Mouse (Mus musculus) myocyte (in vitro differentiated cells): ENCODE data around the gene Syn1. TPM values are rescaled to one million over a fixed set of nuclear protein-coding genes. Genes with fewer than 3 reads are reported as not detected.

Source experiments
- H3K27me3 ChIP-seq: one replicate; pipeline ENCODE4 v1.6.1; 2011; ENCODE audit not compliant: control insufficient read depth, insufficient read depth, insufficient read length
- H3K36me3 ChIP-seq: one replicate; pipeline ENCODE4 v1.6.1; 2011; ENCODE audit not compliant: control insufficient read depth, insufficient read depth
- H3K4me2 ChIP-seq: one replicate; pipeline ENCODE4 v1.6.1; 2011; ENCODE audit warnings: low read depth, control low read depth
- H3K4me3 ChIP-seq: one replicate; pipeline ENCODE4 v1.5.1; 2011; ENCODE audit warnings: mild to moderate bottlenecking, control low read depth, moderate library complexity
- H3K79me2 ChIP-seq: one replicate; pipeline ENCODE4 v1.6.1; 2011; ENCODE audit not compliant: control insufficient read depth, insufficient read depth
- H3ac ChIP-seq: one replicate; pipeline ENCODE4 v1.6.1; 2011; ENCODE audit not compliant: control insufficient read depth, insufficient read length
- CEBPB ChIP-seq: IDR thresholded peaks from 2 replicates; pipeline ENCODE4 v1.6.1; 2011; ENCODE audit warnings: mild to moderate bottlenecking, moderate library complexity; ENCODE audit not compliant: poor library complexity, insufficient read depth, severe bottlenecking
- E2F4 ChIP-seq: IDR thresholded peaks from one replicate; pipeline ENCODE4 v1.6.1; 2011; ENCODE audit warnings: mild to moderate bottlenecking, control low read depth, moderate library complexity; ENCODE audit not compliant: insufficient read depth
- MAX ChIP-seq: IDR thresholded peaks from one replicate; pipeline ENCODE4 v1.6.1; 2011; ENCODE audit warnings: low read depth, mild to moderate bottlenecking, control low read depth
- MYOD1 ChIP-seq, 3 experiments: IDR thresholded peaks; one replicate each; pipeline ENCODE4 v1.6.1; 2011; ENCODE audit warnings: control low read depth in 2 of 3, low read depth in 2 of 3, mild to moderate bottlenecking in 2 of 3, moderate library complexity in 1 of 3; ENCODE audit not compliant: insufficient read length in 2 of 3, control insufficient read depth in 1 of 3
- MYOG ChIP-seq, 3 experiments: IDR thresholded peaks; one replicate each; pipeline ENCODE4 v1.6.1; 2011; ENCODE audit warnings: control low read depth in 2 of 3, low read depth in 2 of 3, mild to moderate bottlenecking in 2 of 3; ENCODE audit not compliant: insufficient read length in 2 of 3, control insufficient read depth in 1 of 3, insufficient read depth in 1 of 3
- POLR2A ChIP-seq: IDR thresholded peaks from one replicate; pipeline ENCODE4 v1.6.1; 2011; ENCODE audit warnings: low read depth, mild to moderate bottlenecking, control low read depth, moderate library complexity; ENCODE audit not compliant: insufficient read length
- POLR2AphosphoS2 ChIP-seq: IDR thresholded peaks from one replicate; pipeline ENCODE4 v1.6.1; 2011; ENCODE audit warnings: low read depth, control low read depth; ENCODE audit not compliant: insufficient read length
- REST ChIP-seq: IDR thresholded peaks from one replicate; pipeline ENCODE4 v1.6.1; 2011; ENCODE audit warnings: mild to moderate bottlenecking, control low read depth, moderate library complexity; ENCODE audit not compliant: insufficient read depth, insufficient read length
- SRF ChIP-seq: IDR thresholded peaks from one replicate; pipeline ENCODE4 v1.6.1; 2011; ENCODE audit warnings: low read depth; ENCODE audit not compliant: control insufficient read depth, insufficient read length
- TCF12 ChIP-seq: IDR thresholded peaks from one replicate; pipeline ENCODE4 v1.6.1; 2011; ENCODE audit warnings: mild to moderate bottlenecking, control low read depth; ENCODE audit not compliant: poor library complexity, insufficient read depth, severe bottlenecking
- TCF3 ChIP-seq: IDR thresholded peaks from one replicate; pipeline ENCODE4 v1.6.1; 2011; ENCODE audit warnings: low read depth, control low read depth; ENCODE audit not compliant: insufficient read length
- USF1 ChIP-seq: IDR thresholded peaks from one replicate; pipeline ENCODE4 v1.6.1; 2011; ENCODE audit warnings: low read depth, mild to moderate bottlenecking, control low read depth, moderate library complexity
- polyA plus RNA-seq: library from polyadenylated mRNA; unstranded; fragments of >200 nt; fragmentation: generic; extraction: Trizol; gene quantifications from one replicate; pipeline ENCODE4 v1.2.1, GENCODE M21; 2012; ENCODE audit warnings: missing spikeins

Gene Syn1
- polyA plus RNA-seq, 1 experiment: 8.1 TPM

GRCm38 (mm10) chrX:20921366-20921765 lies 562 bp upstream of the Syn1 start:
- Histone ChIP-seq H3K4me3 (peak overlapping the region; percentile 21), H3K27me3 (no peaks in the 10 kb centered on the region)
- TF ChIP-seq CEBPB: no peak
- no peak for TF ChIP-seq POLR2AphosphoS2
- TF ChIP-seq SRF: no peak
- no peak for TF ChIP-seq TCF12
- no peak for TF ChIP-seq E2F4

DNA sequence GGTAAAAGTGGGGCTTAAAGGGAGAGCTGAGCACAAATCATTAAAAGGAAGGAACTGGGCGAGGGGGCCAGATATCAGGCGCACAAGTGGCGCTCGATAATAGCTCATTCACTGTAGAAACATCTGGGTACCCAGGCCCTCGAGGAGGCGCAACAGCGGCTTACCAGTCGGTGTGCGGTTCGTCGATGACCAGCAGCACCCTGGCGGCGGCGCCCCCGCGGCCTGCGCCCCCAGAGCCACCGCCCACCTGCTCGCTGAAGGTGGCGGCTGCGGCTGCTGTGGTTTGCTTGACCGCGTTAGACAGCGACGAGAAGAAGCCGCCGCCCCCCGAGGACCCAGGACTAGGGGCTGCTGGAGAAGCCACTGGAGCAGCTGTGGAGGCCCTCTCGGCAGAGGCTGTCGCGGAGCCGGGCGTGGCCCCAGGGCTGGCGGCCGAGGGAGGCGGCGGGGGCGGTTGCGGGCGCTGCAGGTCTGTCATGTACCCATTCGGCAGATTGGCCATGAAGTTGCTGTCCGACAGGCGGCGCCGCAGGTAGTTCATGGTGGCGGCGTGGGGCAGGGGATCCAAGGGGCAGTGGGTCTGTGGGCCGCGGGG lies 458 bp downstream of the Syn1 start:
- TF ChIP-seq REST (no peak), MYOD1 (IDR thresholded peaks at IDR 0.05; ENCODE audit: control insufficient read depth in 1 of 3, insufficient read length in 2 of 3, low read depth in 2 of 3) (peak in 1 of 3 experiments; percentile 1), TCF12 (no peak), MYOG (IDR thresholded peaks at IDR 0.05; ENCODE audit: control insufficient read depth in 1 of 3, insufficient read depth in 1 of 3, insufficient read length in 2 of 3, low read depth in 2 of 3) (peak in 1 of 3 experiments; percentile 28)
- H3K79me2 ChIP-seq: no peaks in the 10 kb centered on the region
- H3K27me3 ChIP-seq: no peaks in the 10 kb centered on the region
- peak overlapping the region; percentile 21 for H3K4me3 ChIP-seq
- H3ac ChIP-seq: no peak overlapping the region
- H3K36me3 ChIP-seq: no peaks in the 10 kb centered on the region
- H3K4me2 ChIP-seq: peak overlapping the region; percentile 64

More at GRCm38 (mm10) chrX:20921366-20921765, 562 bp upstream of the Syn1 start:
- H3K79me2 ChIP-seq: no peaks in the 10 kb centered on the region
- no peaks in the 10 kb centered on the region for H3K36me3 ChIP-seq
- H3K4me2 ChIP-seq: peak overlapping the region; percentile 64
- no peak overlapping the region for H3ac ChIP-seq

- no peaks in the 10 kb centered on the region for H3K27me3 ChIP-seq
- TF ChIP-seq USF1: no peak
- TF ChIP-seq MYOD1 (IDR thresholded peaks at IDR 0.05; ENCODE audit: control insufficient read depth in 1 of 3, insufficient read length in 2 of 3, low read depth in 2 of 3): no peak
- no peak for TF ChIP-seq CEBPB
- no peak for TF ChIP-seq POLR2A
- no peak for TF ChIP-seq MYOG (IDR thresholded peaks at IDR 0.05; ENCODE audit: control insufficient read depth in 1 of 3, insufficient read depth in 1 of 3, insufficient read length in 2 of 3, low read depth in 2 of 3)
- TF ChIP-seq POLR2AphosphoS2: no peak
- no peak for TF ChIP-seq SRF
- TF ChIP-seq E2F4: no peak
- TF ChIP-seq REST: no peak
- no peak for TF ChIP-seq MAX
- no peak for TF ChIP-seq TCF3
- TF ChIP-seq TCF12: no peak
Observed at GRCm38 (mm10) chrX:20915075-20915474, 5.7 kb downstream of the Syn1 start.

GRCm38 (mm10) chrX:20913726-20914125 lies 7.1 kb downstream of the Syn1 start:
- Histone ChIP-seq H3K4me2 (no peak overlapping the region), H3K27me3 (no peaks in the 10 kb centered on the region), H3K36me3 (no peaks in the 10 kb centered on the region)

More at GRCm38 (mm10) chrX:20915075-20915474, 5.7 kb downstream of the Syn1 start:
- Histone ChIP-seq H3ac (no peak overlapping the region), H3K36me3 (no peaks in the 10 kb centered on the region), H3K4me3 (no peak overlapping the region), H3K4me2 (peak overlapping the region; percentile 32), H3K79me2 (no peaks in the 10 kb centered on the region)

GRCm38 (mm10) chrX:20910074-20910473 lies 10.7 kb downstream of the Syn1 start:
- peak overlapping the region; percentile 63 for H3K4me2 ChIP-seq
- no peak overlapping the region for H3ac ChIP-seq
- no peaks in the 10 kb centered on the region for H3K79me2 ChIP-seq
- TF ChIP-seq POLR2AphosphoS2 (no peak), POLR2A (no peak), MAX (no peak), MYOG (IDR thresholded peaks at IDR 0.05; ENCODE audit: control insufficient read depth in 1 of 3, insufficient read depth in 1 of 3, insufficient read length in 2 of 3, low read depth in 2 of 3) (no peak), USF1 (no peak), CEBPB (no peak), SRF (no peak)
- no peaks in the 10 kb centered on the region for H3K36me3 ChIP-seq
- no peak overlapping the region for H3K4me3 ChIP-seq
- H3K27me3 ChIP-seq: no peaks in the 10 kb centered on the region

More at GRCm38 (mm10) chrX:20913726-20914125, 7.1 kb downstream of the Syn1 start:
- TF ChIP-seq MYOG (IDR thresholded peaks at IDR 0.05; ENCODE audit: control insufficient read depth in 1 of 3, insufficient read depth in 1 of 3, insufficient read length in 2 of 3, low read depth in 2 of 3) (no peak), REST (no peak)
- Histone ChIP-seq H3ac (no peak overlapping the region), H3K79me2 (no peaks in the 10 kb centered on the region), H3K4me3 (no peak overlapping the region)
